Mouse (Mus musculus) spleen, postnatal 36 days (tissue): ENCODE measurements around the gene Fbf1.
"Not testable (repeated sequence)": the region's sequence is repeated elsewhere in the genome, so short reads cannot be mapped to it uniquely, and the experiment has no call there.

Source experiments
- DNase-seq, 2 experiments: peaks; one replicate each; pipeline ENCODE4 v3.0.0; 2022; ENCODE audit warnings: low spot score in 2 of 2, mixed read lengths in 1 of 2

Fbf1 gene

GRCm38 (mm10) chr11:116134171-116134570 is 33.8 kb downstream of the Fbf1 start:
- DNase-seq: no peak

- no peak for DNase-seq
These were observed 34.5 kb downstream of the Fbf1 start for GRCm38 (mm10) chr11:116133497-116133896.

GRCm38 (mm10) chr11:116132366-116133333 is 35.3 kb downstream of the Fbf1 start:
- DNase-seq: peak; percentile 40 to 43

- DNase-seq: no peak
These were observed 36.4 kb downstream of the Fbf1 start for GRCm38 (mm10) chr11:116131349-116132170.

GRCm38 (mm10) chr11:116130488-116131205 is 37.3 kb downstream of the Fbf1 start, which contains the start of gene Trim65:
Gene Trim65, minus strand, starts transcription at chr11:116131128.
- DNase-seq: peak; percentile 91

GRCm38 (mm10) chr11:116129993-116130487 is 37.9 kb downstream of the Fbf1 start:
- DNase-seq: peak; percentile 40 to 42

GRCm38 (mm10) chr11:116129091-116129790 is 38.7 kb downstream of the Fbf1 start:
- no peak for DNase-seq

GRCm38 (mm10) chr11:116127986-116128385 is 40.0 kb downstream of the Fbf1 start:
- DNase-seq: no peak

GRCm38 (mm10) chr11:116127156-116127980 is 40.6 kb downstream of the Fbf1 start, which contains the start of gene Trim47:
Gene Trim47, minus strand, starts transcription at chr11:116127210.
- peak; percentile 26 to 48 for DNase-seq

GRCm38 (mm10) chr11:116126261-116126660 is 41.7 kb downstream of the Fbf1 start:
- DNase-seq: no peak

GRCm38 (mm10) chr11:116121731-116122245 is 46.2 kb downstream of the Fbf1 start:
- not testable (repeated sequence) for DNase-seq

GRCm38 (mm10) chr11:116117819-116118218 is 50.1 kb downstream of the Fbf1 start:
- no peak for DNase-seq

- no peak for DNase-seq
These were observed 50.7 kb downstream of the Fbf1 start for GRCm38 (mm10) chr11:116117241-116117640.

- DNase-seq: no peak
These were observed 56.3 kb downstream of the Fbf1 start for GRCm38 (mm10) chr11:116111611-116112203.

GRCm38 (mm10) chr11:116111067-116111466 is 56.9 kb downstream of the Fbf1 start:
- DNase-seq: no peak

GRCm38 (mm10) chr11:116110540-116110939 is 57.4 kb downstream of the Fbf1 start:
- no peak for DNase-seq

GRCm38 (mm10) chr11:116110131-116110530 is 57.8 kb downstream of the Fbf1 start:
- peak in 1 of 2 experiments; percentile 33 for DNase-seq

GRCm38 (mm10) chr11:116109441-116110081 is 58.4 kb downstream of the Fbf1 start:
- DNase-seq: peak in 1 of 2 experiments; percentile 26
